Mouse (Mus musculus) gastrocnemius, postnatal 10 days (tissue): ENCODE data around the gene Rftn1. TPM values are rescaled to one million over a fixed set of nuclear protein-coding genes. Genes with fewer than 3 reads are reported as not detected.
"Not testable (repeated sequence)": the region's sequence is repeated elsewhere in the genome, so short reads cannot be mapped to it uniquely, and the experiment has no call there.

Source experiments
- DNase-seq: peaks from one replicate; pipeline ENCODE4 v3.0.0; 2021; ENCODE audit warnings: mixed read lengths
- total RNA-seq, 2 experiments: library from RNA; stranded (reverse); gene quantifications; 2 replicates each; pipeline ENCODE4 v1.2.3; 2021

Gene Rftn1
- total RNA-seq, 2 experiments from 2014 or later: 57.9 to 62.0 TPM

DNA sequence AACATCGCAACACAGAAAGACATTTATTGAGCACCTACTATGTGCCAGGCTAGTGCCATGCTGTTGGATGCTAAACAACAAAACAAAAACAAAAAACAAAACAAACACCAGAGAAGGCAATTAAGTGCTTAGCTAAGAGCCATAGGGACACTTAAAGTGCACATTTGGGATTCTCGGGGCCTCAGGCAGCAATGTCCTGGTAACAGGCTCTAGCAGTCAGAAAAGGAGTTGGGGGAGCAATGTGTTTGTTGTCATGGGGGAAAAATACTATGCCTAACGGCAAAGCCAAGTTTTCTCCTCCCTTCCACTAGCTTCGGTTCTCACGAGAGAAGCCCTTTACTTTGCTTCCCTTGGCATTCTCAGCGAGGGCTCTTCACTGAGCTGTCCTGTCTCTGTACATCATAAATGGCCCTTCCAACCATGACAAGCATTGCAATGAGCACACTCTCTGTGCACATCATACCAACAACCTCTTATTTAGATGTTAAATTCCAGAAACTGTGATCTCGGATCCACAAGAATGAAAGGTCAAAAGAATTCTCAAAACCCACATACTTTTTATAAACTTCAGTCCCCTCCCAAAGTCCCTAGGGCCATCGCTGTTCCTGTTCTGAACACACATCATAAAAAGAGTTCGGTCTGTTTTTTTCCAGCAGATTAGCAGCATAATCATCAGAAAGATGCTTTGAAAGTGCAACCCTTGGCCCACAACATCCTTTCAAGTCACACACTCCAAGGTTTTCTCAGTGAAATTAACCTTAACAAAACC lies 63.2 kb downstream of the Rftn1 start:
- DNase-seq: no peak

DNA sequence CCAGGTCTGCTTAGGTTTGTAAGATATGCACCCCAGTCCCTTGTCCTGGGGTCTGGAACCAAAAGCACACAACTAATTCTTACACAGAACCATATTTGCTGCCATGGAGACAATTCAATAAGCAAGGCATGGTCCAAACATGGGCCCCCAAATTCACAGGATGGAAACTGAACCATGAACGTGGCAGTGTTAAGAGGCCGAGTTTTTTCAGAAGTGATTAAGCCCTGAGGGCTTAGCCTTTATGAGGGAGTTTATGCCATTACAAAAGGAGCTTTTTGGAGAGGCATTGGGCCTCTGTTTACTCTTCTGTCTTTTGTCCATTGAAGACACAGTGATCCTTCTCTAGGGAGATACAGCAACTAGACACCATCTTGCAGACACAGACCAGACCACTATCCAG lies 63.9 kb downstream of the Rftn1 start:
- DNase-seq: no peak

DNA sequence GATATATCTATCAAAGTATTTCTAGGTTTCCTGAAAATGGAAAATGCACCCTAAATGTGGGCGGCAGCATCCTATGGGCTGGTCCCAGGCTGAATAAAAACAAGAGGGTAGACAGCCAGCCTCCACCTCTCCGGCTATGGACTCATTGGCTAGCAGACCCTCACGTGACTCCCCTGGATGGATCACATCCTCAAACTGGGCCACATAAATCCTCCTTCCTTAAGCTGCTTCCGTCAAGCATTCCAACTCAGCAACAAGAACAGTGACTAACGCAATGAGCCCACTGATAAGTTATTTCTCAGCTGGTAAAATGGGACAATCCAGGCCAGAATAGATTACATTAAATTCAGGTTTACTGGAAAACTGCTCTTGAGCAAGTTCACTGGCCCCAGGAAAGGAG lies 64.6 kb downstream of the Rftn1 start:
- no peak for DNase-seq

DNA sequence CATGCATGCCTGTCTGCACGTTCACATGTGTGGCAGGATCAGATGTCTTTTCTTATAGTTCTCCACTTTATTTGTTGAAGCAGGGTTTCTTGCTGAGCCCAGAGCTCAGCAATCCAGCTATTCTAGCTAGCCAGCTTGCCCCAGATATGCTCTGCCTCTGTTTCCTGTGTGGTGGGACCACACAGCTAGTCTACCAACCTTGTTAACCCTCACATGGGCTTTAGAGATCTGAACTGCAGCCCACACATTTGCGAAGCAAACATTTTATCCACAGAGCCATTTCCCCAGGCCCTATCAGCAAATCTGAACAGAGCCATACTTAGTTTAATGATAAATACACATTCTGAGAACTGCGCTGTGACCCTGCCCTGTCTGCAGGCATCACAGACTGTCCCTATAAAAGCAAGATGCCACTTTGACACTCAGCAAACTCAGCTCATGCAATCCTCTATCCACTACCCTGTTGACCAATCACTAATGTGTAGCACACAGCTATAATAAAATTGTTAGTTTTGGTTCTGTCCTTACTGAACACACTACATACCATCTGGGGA lies 65.2 kb downstream of the Rftn1 start:
- DNase-seq: no peak

DNA sequence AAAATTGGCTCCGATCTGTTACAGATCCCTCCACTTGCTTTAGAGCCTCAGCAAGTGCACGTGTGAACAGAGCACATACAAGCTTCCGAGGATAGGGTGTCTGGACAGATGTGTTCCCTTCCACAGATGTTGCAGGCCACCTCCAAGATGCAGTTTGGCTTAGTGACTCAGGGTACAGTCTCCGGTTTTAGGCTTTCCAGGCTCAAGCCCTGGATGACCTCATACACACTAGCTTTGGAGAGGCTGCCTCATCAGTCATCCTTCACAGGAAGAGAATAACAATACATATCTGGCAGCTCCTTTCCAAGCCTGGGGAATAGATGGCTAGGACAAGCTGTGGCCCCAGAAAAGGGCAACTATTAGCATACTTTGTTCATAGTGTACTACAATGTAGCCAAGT lies 65.8 kb downstream of the Rftn1 start:
- DNase-seq: no peak

DNA sequence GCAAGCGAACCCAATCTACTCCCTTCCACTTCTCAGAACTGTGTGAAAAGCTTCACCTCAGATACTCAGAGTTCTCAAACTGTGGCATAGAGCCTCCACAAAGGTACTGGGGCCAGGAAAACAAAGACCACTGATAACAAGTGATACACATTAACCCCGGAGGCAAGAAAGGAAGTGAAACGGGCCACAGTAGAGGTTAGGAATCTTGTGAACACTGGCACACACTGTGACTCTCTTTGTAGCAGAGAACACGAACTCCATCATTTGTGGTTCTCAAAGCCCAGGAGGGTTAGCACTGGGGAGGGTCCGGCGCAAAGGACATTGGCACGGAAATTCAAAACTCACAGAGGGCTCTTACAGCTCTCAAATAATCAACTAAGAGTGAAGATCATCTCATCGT lies 67.9 kb downstream of the Rftn1 start:
- DNase-seq: no peak

DNA sequence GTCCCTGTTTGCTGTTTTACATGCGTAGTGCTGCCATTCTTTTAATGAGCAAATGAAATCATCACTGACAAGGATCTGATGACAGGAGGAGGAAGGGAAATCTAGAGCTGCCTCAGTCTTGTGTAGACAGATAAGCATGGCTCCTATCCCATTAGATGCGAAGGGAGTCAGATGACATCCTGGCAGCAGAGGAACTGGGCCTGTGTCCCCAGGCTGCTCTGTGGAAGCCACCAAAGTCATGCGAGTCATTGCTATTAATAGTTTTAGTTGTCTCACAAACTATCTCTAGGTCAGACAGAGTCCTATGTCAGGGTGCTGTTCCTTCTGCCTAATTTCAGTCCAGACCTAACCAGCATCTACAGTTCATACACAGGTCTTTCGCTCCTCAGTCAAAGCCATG lies 70.4 kb downstream of the Rftn1 start:
- peak; percentile 28 for DNase-seq

DNA sequence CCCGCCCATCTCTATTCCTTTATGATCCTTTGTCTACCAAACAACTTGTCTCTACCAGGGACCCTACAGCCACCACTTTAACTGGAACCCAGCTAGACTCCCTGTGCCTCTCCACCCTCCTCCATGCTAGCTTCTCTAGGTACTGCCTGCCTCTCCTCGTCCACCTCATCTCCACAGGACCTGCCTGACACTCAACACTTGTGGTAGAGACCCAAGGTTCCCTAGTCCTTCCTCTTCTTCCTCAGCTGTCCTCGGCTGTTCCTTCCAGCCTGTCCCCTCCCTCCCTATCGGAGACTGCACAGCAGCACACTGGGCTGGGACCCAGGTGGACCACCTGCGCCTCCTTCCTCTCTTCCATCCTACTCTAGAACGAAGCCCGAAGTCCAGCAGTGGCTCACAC lies 73.0 kb downstream of the Rftn1 start:
- DNase-seq: no peak

DNA sequence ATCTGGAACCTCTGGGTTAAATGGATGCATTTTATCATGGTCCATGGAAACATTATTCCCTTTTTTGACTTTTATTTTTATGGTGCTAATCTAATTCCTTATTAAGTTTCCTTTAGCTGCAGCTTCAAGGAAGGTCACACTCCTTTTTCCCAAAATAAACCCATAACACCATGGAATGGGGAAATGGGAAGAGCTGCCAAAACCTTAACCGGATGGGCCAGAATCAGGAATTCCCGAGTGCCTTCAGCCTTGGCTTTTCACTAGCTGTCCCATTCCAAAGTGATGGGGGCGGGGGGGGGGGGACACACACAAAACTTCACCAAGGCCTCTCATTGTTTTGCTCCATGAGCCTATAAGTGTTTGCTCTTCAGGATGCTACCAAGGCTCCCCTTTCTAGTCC lies 73.5 kb downstream of the Rftn1 start:
- DNase-seq: no peak

DNA sequence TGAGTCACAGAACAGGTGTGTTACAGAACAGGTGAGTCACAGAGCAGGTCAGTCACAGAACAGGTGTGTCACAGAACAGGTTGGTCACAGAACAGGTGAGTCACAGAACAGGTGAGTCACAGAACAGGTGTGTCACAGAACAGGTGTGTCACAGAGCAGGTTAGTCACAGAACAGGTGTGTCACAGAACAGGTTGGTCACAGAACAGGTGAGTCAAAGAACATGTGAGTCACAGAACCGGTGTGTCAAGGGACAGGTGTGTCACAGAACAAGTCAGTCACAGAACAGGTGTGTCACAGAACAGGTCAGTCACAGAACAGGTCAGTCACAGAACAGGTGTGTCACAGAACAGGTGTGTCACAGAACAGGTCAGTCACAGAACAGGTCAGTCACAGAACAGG lies 74.1 kb downstream of the Rftn1 start:
- DNase-seq: not testable (repeated sequence)

DNA sequence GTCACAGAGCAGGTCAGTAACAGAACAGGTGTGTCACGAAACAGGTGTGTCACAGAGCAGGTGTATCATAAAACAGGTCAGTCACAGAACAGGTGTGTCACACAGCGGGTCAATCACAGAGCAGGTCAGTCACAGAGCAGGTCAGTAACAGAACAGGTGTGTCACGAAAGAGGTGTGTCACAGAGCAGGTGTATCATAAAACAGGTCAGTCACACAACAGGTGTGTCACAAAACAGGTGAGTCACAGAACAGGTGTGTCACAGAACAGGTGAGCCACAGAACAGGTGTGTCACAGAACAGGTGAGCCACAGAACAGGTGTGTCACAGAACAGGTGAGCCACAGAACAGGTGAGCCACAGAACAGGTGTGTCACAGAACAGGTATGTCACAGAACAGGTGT lies 74.8 kb downstream of the Rftn1 start:
- not testable (repeated sequence) for DNase-seq

DNA sequence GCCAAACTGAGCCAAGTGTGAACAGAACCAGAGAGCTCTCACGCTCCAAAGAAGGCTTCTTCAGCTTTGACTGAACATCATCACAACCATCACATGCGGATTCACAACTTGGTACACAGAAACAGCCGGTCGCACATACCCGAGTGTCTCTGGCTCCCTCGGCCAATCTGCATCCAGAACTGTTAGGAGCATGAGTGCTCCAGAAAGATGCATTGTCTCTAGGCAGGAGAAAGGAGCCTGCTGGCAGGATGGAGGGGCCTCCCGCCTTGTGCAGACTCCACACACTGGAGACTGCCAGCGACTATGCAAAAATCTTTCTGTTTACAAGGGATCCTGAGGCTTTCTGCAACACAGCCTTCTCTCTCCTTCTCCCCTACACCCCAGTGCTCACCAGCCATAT lies 75.8 kb downstream of the Rftn1 start:
- DNase-seq: no peak

DNA sequence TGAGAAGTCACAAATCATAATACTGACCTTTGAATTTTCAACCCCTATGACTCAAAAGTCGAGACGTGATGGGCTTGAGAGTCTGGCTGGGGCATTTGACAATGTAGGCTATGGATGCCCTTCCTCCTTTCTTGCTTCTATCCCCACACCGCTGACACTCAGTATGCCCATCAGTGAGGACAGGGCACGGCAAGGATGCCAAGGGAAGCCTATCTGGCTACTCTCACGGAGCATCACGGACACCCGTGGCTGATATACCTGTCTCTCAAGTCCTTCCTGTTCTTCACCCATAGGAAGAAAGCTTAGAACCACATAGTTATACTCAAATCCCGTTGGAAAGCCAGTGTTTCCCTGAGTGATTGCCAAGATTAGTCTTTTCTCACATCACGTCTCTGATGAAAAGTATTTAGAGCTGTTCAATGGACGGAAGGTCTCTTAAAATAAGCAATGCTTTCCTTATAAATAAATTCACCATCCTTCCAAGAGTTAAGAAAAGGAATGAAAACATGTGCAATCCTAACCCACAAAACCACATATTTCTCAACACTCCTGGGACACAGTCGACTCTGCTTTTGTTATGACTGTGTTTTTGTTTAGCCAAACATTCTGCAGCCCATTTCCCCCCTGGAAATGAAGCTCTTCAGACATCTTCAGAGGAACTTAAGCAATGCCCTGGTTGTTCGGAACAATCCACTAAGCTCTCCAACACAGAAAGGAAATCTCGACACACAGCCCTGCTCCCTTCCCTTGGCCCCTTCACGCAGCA lies 79.6 kb downstream of the Rftn1 start:
- DNase-seq: no peak

DNA sequence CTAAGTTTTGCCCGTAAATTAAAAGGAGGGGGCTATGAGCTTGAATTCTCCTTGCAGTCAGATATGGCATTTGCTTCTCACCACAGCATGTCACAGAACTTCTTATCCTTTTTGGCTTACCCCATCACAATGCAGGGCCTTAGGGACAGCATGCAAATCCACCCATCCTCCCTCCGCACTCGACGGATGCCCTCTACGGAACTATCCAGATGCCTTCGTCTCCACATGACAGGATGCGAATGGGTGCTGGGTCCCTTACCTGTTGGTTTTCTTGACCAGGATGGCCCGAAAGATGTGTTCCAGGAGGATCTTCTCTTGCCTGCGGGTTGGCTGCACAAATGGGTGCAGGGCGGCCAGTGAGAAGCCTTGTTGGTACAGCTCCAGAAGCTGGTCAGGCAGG lies 83.7 kb downstream of the Rftn1 start:
- no peak for DNase-seq

DNA sequence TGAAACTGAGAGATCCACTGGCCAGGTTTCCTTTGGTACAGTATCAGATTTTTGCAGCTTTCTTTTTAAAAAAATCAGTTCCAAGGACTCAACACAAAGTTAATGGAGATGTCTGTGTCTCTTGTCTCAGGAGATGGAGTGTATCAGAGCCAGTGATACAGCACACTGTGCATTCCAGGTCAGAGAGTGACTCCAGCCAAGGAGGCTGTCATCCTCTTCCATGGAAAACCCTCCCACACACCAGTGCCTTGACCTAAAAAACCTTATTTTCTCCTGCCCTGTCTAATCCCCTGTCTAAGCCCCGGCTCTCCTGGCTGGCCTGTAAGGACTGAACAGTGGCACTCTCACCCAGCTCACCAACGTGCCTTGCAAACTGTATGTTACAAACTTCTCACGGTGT lies 86.3 kb downstream of the Rftn1 start:
- no peak for DNase-seq

DNA sequence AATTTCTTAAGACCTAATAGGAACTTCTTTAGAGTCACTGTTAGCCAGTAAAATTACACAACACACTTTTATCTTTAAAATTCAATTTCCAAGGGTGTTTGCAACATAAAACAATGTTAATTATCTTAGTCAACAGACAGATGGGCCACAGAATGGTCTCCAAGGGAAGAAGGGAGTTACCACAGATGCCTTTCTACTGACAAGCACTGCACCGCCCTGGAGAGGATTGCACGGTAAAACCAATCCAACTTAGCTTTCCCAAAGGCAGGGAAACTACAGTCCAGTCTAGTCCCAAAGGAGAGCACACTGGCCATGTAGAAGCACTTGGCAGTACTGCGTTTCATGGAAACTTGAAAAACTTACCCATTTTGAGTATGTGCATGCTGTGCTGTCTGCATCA lies 89.1 kb downstream of the Rftn1 start:
- DNase-seq: no peak

DNA sequence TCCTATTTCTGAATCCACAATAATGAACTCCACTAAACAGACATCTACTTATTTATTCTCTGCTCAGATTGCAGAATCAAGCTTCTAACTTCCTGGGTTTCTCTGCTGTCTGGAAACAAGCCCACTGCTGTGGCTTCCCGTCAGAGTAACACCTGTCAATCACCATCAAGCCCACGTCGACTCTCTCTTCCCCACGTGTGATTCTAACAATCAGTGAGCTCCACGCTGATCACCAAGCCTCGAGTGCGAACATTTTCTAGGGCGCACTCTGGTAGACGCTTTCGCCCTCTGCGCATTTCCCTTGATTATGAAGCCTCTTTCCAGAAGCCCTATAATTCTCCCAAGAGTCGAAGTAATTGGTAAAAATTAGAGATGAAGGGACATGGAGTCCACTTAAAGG lies 90.4 kb downstream of the Rftn1 start:
- no peak for DNase-seq

DNA sequence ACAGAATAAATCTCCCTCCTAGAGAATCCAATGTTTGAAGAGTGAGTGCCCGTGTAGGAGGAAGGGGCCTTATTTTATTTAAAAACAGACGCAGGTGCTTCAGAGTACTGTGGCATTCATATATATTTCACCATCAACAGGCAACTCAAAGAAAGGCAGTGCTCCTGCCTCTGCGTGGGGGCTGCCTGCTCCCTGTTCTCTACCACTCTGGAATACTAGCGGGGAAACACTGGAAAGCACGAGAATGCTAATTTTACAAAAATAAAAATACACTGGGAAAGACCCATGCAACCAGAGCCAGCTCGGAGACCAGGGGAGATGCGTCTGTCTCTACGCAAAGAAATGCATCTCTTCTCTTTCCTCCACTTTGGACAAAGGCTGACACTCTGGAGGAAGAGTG lies 91.1 kb downstream of the Rftn1 start:
- no peak for DNase-seq

DNA sequence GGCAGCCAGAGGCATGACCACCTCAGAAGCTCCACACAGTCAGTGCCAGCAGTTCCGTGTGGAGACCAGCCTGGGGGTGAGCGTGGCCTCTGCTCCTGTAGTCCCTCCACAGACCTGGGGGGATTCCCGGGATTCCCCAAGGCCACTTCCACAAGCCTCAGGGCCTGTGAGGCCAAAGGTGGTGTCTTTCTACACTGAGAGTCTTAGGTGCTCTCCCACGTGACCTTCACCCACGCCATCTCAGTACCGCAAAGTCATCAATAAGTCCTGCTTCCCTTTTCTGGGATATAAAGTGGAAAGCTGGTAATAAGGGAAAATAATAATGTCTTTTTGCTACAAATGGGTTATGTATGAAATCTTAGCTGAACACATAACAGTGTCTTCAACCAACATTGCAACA lies 92.2 kb downstream of the Rftn1 start:
- no peak for DNase-seq

DNA sequence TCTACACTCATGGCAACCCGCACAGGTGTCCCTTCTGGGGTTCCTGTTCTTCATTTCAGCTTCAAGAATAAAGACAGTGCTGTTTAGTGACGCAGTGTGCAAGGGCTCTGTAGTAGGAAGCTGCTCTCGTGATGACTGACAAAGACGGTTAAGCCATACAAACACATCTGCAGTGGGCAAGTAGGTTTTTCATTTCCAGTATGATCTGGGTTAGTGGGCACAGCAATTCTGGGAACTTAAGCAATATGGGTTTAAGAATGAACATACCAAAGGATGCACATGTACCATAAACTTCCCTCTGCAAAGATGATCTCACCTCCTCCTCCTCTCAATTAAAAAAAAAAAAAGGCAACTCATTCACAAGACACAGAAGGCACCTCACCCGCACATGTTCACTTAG lies 92.6 kb downstream of the Rftn1 start:
- no peak for DNase-seq

DNA sequence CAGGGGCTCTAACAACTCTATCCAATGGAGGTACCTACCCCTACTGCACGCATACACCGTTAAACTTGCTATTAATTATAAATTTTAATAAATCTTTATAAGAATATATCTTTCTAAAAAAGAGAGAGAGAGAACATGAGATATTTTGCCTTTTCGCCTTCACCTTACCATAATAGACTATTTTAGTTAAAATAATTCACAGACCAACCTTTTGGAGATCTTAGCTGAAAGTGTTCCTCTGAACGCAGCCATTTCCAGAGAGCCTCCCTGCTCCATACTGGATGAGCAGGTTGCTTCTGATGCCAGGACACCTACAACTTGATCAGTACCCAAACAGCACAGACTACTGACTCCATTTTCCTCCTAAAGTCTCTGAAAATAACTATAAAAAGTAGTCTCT lies 94.2 kb downstream of the Rftn1 start:
- no peak for DNase-seq

DNA sequence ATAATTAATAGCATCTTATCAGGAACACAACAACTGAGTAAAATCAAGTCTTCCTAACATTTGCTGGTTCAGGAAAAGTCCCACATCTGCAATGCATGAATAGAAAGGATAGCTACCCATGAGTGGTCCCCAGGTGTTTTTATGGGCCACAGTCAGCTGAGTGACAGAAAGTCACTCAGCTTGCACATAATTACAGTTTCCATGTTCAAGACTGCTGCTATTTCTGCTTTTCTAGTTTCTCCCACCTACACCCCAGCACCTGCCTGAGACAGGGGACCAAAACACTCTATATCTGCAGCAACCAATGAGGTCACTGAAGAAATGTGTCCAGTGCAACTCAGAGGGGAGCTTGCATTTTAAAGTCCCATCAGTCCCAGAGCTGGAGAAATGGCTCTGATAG lies 95.9 kb downstream of the Rftn1 start:
- no peak for DNase-seq

DNA sequence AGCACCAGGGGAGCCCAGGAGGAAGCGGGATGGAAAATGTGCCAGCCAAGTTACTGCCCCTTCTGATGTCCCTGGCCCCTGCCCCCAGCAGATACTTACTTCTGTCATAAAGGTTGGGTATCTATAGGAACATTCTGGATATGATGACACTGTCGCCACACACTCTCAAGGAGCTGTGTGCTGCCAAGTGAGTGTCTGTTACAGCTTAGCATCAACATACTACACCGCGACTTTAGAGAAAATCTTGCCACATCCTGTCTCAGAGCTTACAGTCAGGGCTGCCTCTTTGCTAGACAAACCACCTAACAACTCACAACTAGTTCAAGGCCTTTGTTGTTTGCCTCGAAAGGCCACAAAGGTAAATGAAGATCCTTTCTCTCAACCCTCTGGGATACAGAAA lies 96.4 kb downstream of the Rftn1 start:
- no peak for DNase-seq

DNA sequence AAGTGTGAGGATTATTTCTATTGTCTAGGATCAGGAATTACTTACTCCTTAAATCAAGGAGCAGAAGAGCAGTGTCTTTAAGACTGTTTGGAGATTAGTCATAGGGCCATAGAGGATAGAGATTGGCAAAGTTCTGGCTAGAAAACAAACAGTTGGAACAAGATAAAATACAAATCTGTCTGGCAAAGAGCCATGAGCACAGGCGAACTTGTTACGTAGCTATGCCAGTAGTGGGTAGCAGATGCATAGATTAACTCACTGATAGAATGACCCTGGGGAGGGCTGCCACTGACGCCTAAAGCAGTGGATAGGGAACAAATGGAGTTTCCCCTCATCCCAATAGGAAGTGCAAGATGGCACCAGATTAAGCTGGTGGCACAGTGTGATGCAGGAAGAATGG lies 97.1 kb downstream of the Rftn1 start:
- no peak for DNase-seq
